Mouse (Mus musculus): ENCODE results near the gene Sacm1l. TPM values are rescaled to one million over a fixed set of nuclear protein-coding genes. Genes with fewer than 3 reads are reported as not detected.
A peak's percentile ranks its signal among the peaks of the same experiment; 100 is the strongest.

The Sacm1l gene
- total RNA-seq (2021) = 10 to 100 TPM; 33.7 to 38.1 TPM
- long read RNA-seq, experiment 1, transcript Sacm1l-201 (20 exons, 3,558 nt) = major isoform, 60 of 69 reads
- long read RNA-seq, experiment 1, partial matches to known transcripts = 1 of 69 reads
- long read RNA-seq, experiment 1, other reads (novel, unspliced or antisense) = 8 of 69 reads
- long read RNA-seq, experiment 2, transcript Sacm1l-201 (20 exons, 3,558 nt) = major isoform, 60 of 67 reads
- long read RNA-seq, experiment 2, partial matches to known transcripts = 2 of 67 reads
- long read RNA-seq, experiment 2, other reads (novel, unspliced or antisense) = 4 of 67 reads

- intact Hi-C loops (cut with DNase I) = loop anchor here (10.0 kb wide), 1 partner anchor 505 kb away; the partner anchor contains the start of gene Tmem42
Observed at GRCm38 (mm10) chr9:123529392-123530157, at the start of gene Sacm1l. Gene Sacm1l, plus strand, starts transcription at chr9:123529759.

GRCm38 (mm10) chr9:123479876-123480252, 49.7 kb upstream of the Sacm1l start:
- intact Hi-C loops (cut with DNase I) = loop anchor here (2.0 kb wide), 1 partner anchor 25 kb away; no protein-coding TSS in a partner anchor

More at GRCm38 (mm10) chr9:123529392-123530157, at the start of gene Sacm1l:
- DNase-seq = peak; percentile 98 to 99

GRCm38 (mm10) chr9:123480253-123480921, 49.2 kb upstream of the Sacm1l start:
- no peak for DNase-seq
- intact Hi-C loops (cut with DNase I) = no loop called here

More at GRCm38 (mm10) chr9:123479876-123480252, 49.7 kb upstream of the Sacm1l start:
- DNase-seq = no peak

GRCm38 (mm10) chr9:123481136-123481535, 48.4 kb upstream of the Sacm1l start:
- DNase-seq = no peak
- intact Hi-C loops (cut with DNase I) = no loop called here

- no peak for DNase-seq
- intact Hi-C loops (cut with DNase I) = no loop called here
Observed at GRCm38 (mm10) chr9:123483598-123483997, 46.0 kb upstream of the Sacm1l start.

GRCm38 (mm10) chr9:123484830-123485229, 44.7 kb upstream of the Sacm1l start:
- intact Hi-C loops (cut with DNase I) = no loop called here
- DNase-seq = no peak

- no peak for DNase-seq
- intact Hi-C loops (cut with DNase I) = no loop called here
Observed at GRCm38 (mm10) chr9:123485561-123485960, 44.0 kb upstream of the Sacm1l start.

- no peak for DNase-seq
- intact Hi-C loops (cut with DNase I) = no loop called here
Observed at GRCm38 (mm10) chr9:123486635-123487034, 42.9 kb upstream of the Sacm1l start.

- no peak for DNase-seq
- intact Hi-C loops (cut with DNase I) = no loop called here
Observed at GRCm38 (mm10) chr9:123489073-123489472, 40.5 kb upstream of the Sacm1l start.

- DNase-seq = no peak
- intact Hi-C loops (cut with DNase I) = no loop called here
Observed at GRCm38 (mm10) chr9:123489727-123490343, 39.7 kb upstream of the Sacm1l start.

- DNase-seq = peak; percentile 55 to 59
- intact Hi-C loops (cut with DNase I) = no loop called here
Observed at GRCm38 (mm10) chr9:123490930-123491329, 38.6 kb upstream of the Sacm1l start.

GRCm38 (mm10) chr9:123491917-123492585, 37.5 kb upstream of the Sacm1l start:
- intact Hi-C loops (cut with DNase I) = no loop called here
- DNase-seq = peak; percentile 49 to 54

- intact Hi-C loops (cut with DNase I) = no loop called here
- no peak for DNase-seq
Observed at GRCm38 (mm10) chr9:123496665-123497064, 32.9 kb upstream of the Sacm1l start.

- intact Hi-C loops (cut with DNase I) = no loop called here
- DNase-seq = no peak
Observed at GRCm38 (mm10) chr9:123497906-123498305, 31.7 kb upstream of the Sacm1l start.

- no peak for DNase-seq
- intact Hi-C loops (cut with DNase I) = no loop called here
Observed at GRCm38 (mm10) chr9:123500480-123500879, 29.1 kb upstream of the Sacm1l start.

- intact Hi-C loops (cut with DNase I) = no loop called here
- no peak for DNase-seq
Observed at GRCm38 (mm10) chr9:123503171-123503834, 26.3 kb upstream of the Sacm1l start.

- DNase-seq = peak; percentile 54 to 66
- intact Hi-C loops (cut with DNase I) = loop anchor here (2.0 kb wide), 2 partner anchors 26 to 54 kb away; partner anchors contain the start of gene Limd1
Observed at GRCm38 (mm10) chr9:123504325-123504724, 25.2 kb upstream of the Sacm1l start.

GRCm38 (mm10) chr9:123505598-123505997, 24.0 kb upstream of the Sacm1l start:
- intact Hi-C loops (cut with DNase I) = loop anchor here (2.0 to 5.0 kb wide), 3 partner anchors 27 to 248 kb away; partner anchors contain the start of gene Limd1
- no peak for DNase-seq

Measured in heart, postnatal 14 days (tissue).